Mouse (Mus musculus) midbrain, embryonic 15.5 days (tissue): ENCODE measurements around the gene Ptpn12. TPM values are rescaled to one million over a fixed set of nuclear protein-coding genes. Genes with fewer than 3 reads are reported as not detected.

Experiments used
- ATAC-seq: fragments of 200-750 bp; cut with Nextera tagmentation; replicated peaks from 2 replicates; pipeline ENCODE4 v1.8.0; 2017; ENCODE audit warnings: moderate TSS enrichment
- H3K27ac ChIP-seq: fragments of 300-500 bp; sonication (generic); 2 replicates; pipeline ENCODE4 v1.5.1; 2015; ENCODE audit warnings: mild to moderate bottlenecking, inconsistent platforms
- H3K27me3 ChIP-seq: fragments of 300-500 bp; sonication (generic); replicated peaks from 2 replicates; pipeline ENCODE4 v1.6.1; 2015; ENCODE audit warnings: inconsistent platforms
- H3K36me3 ChIP-seq: fragments of 300-500 bp; sonication (generic); replicated peaks from 2 replicates; pipeline ENCODE4 v1.6.1; 2015; ENCODE audit warnings: inconsistent platforms
- H3K4me1 ChIP-seq: fragments of 300-500 bp; sonication (generic); 2 replicates; pipeline ENCODE4 v1.6.1; 2015; ENCODE audit warnings: inconsistent platforms
- H3K4me2 ChIP-seq: fragments of 300-500 bp; sonication (generic); 2 replicates; pipeline ENCODE4 v1.6.1; 2015; ENCODE audit warnings: inconsistent platforms, mild to moderate bottlenecking, moderate library complexity
- H3K4me3 ChIP-seq: fragments of 300-500 bp; sonication (generic); 2 replicates; pipeline ENCODE4 v1.5.1; 2015; ENCODE audit warnings: mild to moderate bottlenecking, inconsistent platforms
- H3K9ac ChIP-seq: fragments of 300-500 bp; sonication (generic); 2 replicates; pipeline ENCODE4 v1.6.1; 2015; ENCODE audit warnings: mild to moderate bottlenecking, inconsistent platforms
- H3K9me3 ChIP-seq: fragments of 300-500 bp; sonication (generic); 2 replicates; pipeline ENCODE4 v1.6.1; 2016; ENCODE audit warnings: inconsistent platforms
- WGBS: fragments of 180-500 bp; shearing (Covaris S2); methylation state at CpG from one replicate; pipeline ENCODE4 v1.1.7; 2015; ENCODE audit warnings: mixed read lengths; 5-methylcytosine and 5-hydroxymethylcytosine counted together
- polyA plus RNA-seq: library from polyadenylated mRNA; unstranded; fragments of >200 nt; fragmentation: Nextera tagmentation; extraction: Ambion mirVana; gene quantifications from 2 replicates; pipeline ENCODE4 v1.2.1, GENCODE M21; 2015

Ptpn12 gene
- 22.8 and 25.7 TPM in 2 replicates for polyA plus RNA-seq

DNA sequence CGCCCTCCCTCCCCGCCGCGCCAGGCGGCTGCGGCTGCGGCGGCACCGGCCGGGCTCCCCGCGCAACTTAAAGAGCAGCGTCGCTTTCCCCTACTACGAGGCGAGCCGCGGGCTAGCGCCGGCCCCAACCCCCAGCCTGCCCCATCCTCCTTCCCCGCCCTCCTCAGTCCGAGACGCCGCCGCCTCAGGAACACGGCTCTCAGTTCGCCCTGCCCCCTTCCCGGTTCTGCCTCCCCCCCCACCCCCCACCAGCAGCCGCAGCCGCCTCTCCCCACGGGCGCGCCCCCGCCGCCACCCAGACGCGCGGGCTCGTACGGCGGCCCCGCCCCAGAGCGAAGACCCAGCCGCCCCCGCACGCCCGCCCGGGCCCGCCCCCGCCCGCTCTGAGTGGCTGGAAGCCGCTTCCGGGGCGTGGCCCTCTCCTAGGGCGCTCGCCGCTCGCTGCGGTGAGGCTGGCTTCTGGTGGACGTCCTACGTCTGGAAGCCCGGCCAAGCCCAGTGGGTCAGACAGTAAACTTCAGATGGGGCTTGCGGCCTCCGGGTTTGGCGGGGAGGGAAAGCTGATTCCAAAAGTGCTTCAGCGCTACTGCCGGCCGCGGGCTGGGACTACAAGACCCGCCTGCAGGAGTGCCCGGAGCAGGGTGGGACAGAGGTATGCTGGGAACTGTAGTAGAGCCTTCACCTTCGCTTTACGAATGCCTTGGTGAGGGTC is at the start of gene Ptpn12:
Ptpn12 (minus strand) TSS at position 92 of the 712 bp plus-strand sequence.
- peaks cover 23% of the 10 kb centered on the region for H3K4me1 ChIP-seq
- peak within 1 kb of the TSS; percentile 100 for H3K27ac ChIP-seq
- peak; percentile 95 for ATAC-seq
- peak within 1 kb of the TSS; percentile 70 for H3K4me2 ChIP-seq
- H3K4me3 ChIP-seq, result peak within 1 kb of the TSS; percentile 100
- H3K9ac ChIP-seq, result peak within 1 kb of the TSS; percentile 100
- 1% methylated on average over 64 of the region's 73 CpGs for WGBS
- H3K36me3 ChIP-seq, result no peaks in the 10 kb centered on the region
- H3K27me3 ChIP-seq, result no peaks in the 10 kb centered on the region
- no peaks in the 10 kb centered on the region for H3K9me3 ChIP-seq

GRCm38 (mm10) chr5:21091179-21091578 is 35.5 kb upstream of the Ptpn12 start:
- Histone ChIP-seq H3K4me3 (no peak overlapping the region), H3K27me3 (no peaks in the 10 kb centered on the region), H3K9ac (no peak overlapping the region), H3K36me3 (no peaks in the 10 kb centered on the region), H3K9me3 (no peaks in the 10 kb centered on the region), H3K4me2 (no peak overlapping the region), H3K4me1 (no peaks in the 10 kb centered on the region), H3K27ac (no peak overlapping the region)
- ATAC-seq, result no peak
- 80% methylated on average over 6 of the region's 6 CpGs for WGBS

- no peak overlapping the region for H3K4me2 ChIP-seq
- no peak overlapping the region for H3K9ac ChIP-seq
- no peak overlapping the region for H3K27ac ChIP-seq
- no peak overlapping the region for H3K4me3 ChIP-seq
- no peaks in the 10 kb centered on the region for H3K36me3 ChIP-seq
- 91% methylated on average over 2 of the region's 2 CpGs for WGBS
- H3K9me3 ChIP-seq, result no peaks in the 10 kb centered on the region
- ATAC-seq, result no peak
- H3K27me3 ChIP-seq, result no peaks in the 10 kb centered on the region
- H3K4me1 ChIP-seq, result peaks cover 16% of the 10 kb centered on the region
Measured at GRCm38 (mm10) chr5:21057217-21057616, 1.5 kb upstream of the Ptpn12 start.

- no peaks in the 10 kb centered on the region for H3K36me3 ChIP-seq
- ATAC-seq, result no peak
- 9% methylated on average over 8 of the region's 8 CpGs for WGBS
Measured at GRCm38 (mm10) chr5:21056595-21056994, 884 bp upstream of the Ptpn12 start.

DNA sequence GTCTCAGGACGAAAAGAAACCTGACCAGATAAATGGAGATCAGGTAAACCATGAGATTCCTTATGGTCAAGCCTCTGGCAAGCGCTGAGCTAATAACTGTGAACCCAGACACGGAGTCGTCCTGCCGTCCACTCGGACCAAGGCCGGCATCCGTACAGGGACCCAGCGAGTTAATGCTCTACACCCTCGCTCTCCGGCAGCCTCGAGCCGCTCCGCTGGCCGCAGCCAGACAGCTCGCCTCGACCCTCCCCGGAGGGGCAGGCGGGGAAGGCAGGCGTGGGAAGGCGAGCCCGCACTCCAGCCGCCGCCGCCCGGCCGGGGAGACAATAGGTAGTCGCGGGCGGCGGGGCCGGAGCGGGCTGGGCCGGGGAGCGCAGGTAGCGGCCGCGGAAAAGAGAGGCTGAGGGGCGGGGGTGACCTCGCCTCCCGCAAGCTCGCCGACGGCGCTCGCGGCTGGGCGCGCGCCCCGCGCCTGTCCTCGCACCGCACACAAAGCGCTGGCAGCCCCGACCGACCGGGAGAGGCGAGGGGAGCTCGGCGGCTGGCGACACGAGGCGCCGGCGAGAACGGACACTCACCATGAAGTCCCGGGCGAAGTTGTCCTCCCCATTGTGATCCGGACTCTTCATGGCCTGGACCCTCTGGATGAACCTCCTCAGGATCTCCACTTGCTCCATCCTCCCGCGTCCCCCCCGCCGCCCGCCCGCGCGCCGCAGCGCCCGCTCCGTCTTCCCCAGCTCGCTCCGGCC is 466 bp downstream of the Ptpn12 start:
- under 1% methylated on average over 75 of the region's 84 CpGs for WGBS
- Histone ChIP-seq H3K27me3 (no peaks in the 10 kb centered on the region), H3K27ac (peak overlapping the region; percentile 100), H3K4me2 (peak overlapping the region; percentile 70), H3K9me3 (no peaks in the 10 kb centered on the region), H3K36me3 (no peaks in the 10 kb centered on the region), H3K9ac (peak overlapping the region; percentile 100), H3K4me1 (peaks cover 23% of the 10 kb centered on the region), H3K4me3 (peak overlapping the region; percentile 100)
- peak; percentile 44 for ATAC-seq

More at GRCm38 (mm10) chr5:21056595-21056994, 884 bp upstream of the Ptpn12 start:
- H3K27me3 ChIP-seq, result no peaks in the 10 kb centered on the region
- peak overlapping the region; percentile 100 for H3K4me3 ChIP-seq
- H3K4me1 ChIP-seq, result peaks cover 20% of the 10 kb centered on the region
- peak overlapping the region; percentile 100 for H3K27ac ChIP-seq
- H3K9me3 ChIP-seq, result no peaks in the 10 kb centered on the region
- peak overlapping the region; percentile 100 for H3K9ac ChIP-seq
- H3K4me2 ChIP-seq, result peak overlapping the region; percentile 58

DNA sequence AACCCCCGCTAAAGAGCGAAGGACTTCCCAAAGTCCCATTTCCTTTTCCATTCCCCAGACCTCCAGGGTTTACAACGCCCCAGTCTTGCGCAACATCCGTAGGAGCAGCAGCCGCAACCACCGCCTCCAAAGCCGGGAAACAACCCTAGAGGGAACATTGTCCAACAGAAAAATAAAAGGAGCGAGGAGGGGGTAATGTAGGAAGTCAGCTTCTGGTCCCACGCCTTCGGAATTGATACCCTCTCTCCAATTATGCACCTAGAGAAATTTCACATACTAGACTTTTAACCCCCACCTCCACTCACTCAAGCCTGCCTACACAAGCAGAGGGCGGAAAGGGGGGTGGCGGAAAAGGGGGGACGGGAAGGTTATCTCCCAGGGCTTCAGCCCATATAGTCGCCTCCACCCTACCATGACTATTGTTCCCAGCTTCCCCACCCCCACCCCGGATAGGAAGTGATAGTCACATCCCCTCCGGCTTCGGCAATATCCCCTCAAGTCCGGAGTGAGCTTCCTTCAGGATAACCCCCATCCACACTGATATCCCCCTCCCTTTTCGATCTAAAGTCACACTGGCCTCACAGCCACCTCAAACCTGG is 1.1 kb downstream of the Ptpn12 start:
- Histone ChIP-seq H3K4me2 (peak overlapping the region; percentile 70), H3K36me3 (no peaks in the 10 kb centered on the region), H3K4me3 (peak overlapping the region; percentile 100), H3K9me3 (no peaks in the 10 kb centered on the region), H3K9ac (peak overlapping the region; percentile 100), H3K4me1 (peaks cover 23% of the 10 kb centered on the region), H3K27me3 (no peaks in the 10 kb centered on the region), H3K27ac (peak overlapping the region; percentile 100)
- peak; percentile 5 for ATAC-seq
- WGBS, result under 1% methylated on average over 20 of the region's 20 CpGs

GRCm38 (mm10) chr5:21053571-21054307 is 2.0 kb downstream of the Ptpn12 start:
- peak overlapping the region; percentile 100 for H3K9ac ChIP-seq
- no peak overlapping the region for H3K27ac ChIP-seq
- H3K36me3 ChIP-seq, result no peaks in the 10 kb centered on the region
- no peaks in the 10 kb centered on the region for H3K9me3 ChIP-seq
- H3K4me1 ChIP-seq, result peaks cover 23% of the 10 kb centered on the region
- H3K4me3 ChIP-seq, result peak overlapping the region; percentile 100
- peak overlapping the region; percentile 70 for H3K4me2 ChIP-seq
- H3K27me3 ChIP-seq, result no peaks in the 10 kb centered on the region
- WGBS, result 66% methylated on average over 3 of the region's 3 CpGs
- no peak for ATAC-seq

DNA sequence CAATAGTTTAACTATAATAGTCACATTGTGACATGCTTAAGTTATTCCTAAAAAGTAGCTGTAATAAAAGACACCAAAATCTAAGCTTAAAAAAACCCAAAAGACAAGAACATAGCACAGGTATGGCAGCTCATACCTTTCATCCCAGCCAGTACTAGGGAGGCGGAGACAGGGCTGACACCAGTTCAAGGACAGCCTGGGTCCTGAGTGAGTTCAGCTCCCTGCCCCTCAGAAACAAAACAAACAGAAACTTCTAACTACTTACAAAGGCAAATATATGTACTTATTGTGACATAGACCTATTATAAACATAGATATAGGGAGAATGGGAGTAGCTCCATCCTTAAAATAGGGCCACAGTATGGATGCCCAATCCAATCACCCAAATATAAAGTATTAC is 3.2 kb downstream of the Ptpn12 start:
- Histone ChIP-seq H3K27ac (no peak overlapping the region), H3K4me1 (peaks cover 23% of the 10 kb centered on the region), H3K36me3 (no peaks in the 10 kb centered on the region), H3K27me3 (no peaks in the 10 kb centered on the region), H3K9ac (no peak overlapping the region), H3K4me3 (no peak overlapping the region), H3K4me2 (0 out of 2 replicates have a peak overlapping the region, but pooled peaks have one; percentile 13), H3K9me3 (no peaks in the 10 kb centered on the region)
- WGBS, result 94% methylated on average over 1 of the region's 1 CpGs
- no peak for ATAC-seq

DNA sequence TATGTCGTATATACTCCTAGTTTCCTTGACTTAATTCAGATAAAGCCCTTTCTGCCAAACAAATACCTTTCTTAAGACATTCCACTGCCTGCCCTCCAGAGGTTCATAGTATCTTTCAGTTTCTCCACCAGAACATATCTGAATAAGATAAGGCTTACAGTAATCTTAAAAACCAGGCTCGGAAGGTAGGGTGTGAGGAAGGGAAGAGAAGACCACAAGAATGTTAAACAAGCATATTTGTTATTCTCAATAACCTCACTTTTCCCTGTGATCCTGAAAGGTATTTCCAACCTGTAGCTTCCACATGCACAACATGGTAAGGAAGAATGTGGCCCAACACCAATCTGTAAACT is 5.0 kb downstream of the Ptpn12 start:
- H3K4me1 ChIP-seq, result peaks cover 18% of the 10 kb centered on the region
- H3K27me3 ChIP-seq, result no peaks in the 10 kb centered on the region
- H3K4me2 ChIP-seq, result no peak overlapping the region
- H3K27ac ChIP-seq, result no peak overlapping the region
- no peaks in the 10 kb centered on the region for H3K36me3 ChIP-seq
- H3K9me3 ChIP-seq, result no peaks in the 10 kb centered on the region
- whole genome bisulfite sequencing, result 87% methylated on average over 2 of the region's 2 CpGs
- no peak for ATAC-seq
- H3K4me3 ChIP-seq, result no peak overlapping the region
- H3K9ac ChIP-seq, result no peak overlapping the region

- H3K4me1 ChIP-seq, result peaks cover 18% of the 10 kb centered on the region
- no peaks in the 10 kb centered on the region for H3K36me3 ChIP-seq
- H3K4me2 ChIP-seq, result no peak overlapping the region
- no peaks in the 10 kb centered on the region for H3K9me3 ChIP-seq
- no peak overlapping the region for H3K9ac ChIP-seq
- no peak for ATAC-seq
- H3K27ac ChIP-seq, result no peak overlapping the region
- no peaks in the 10 kb centered on the region for H3K27me3 ChIP-seq
- 89% methylated on average over 6 of the region's 6 CpGs for WGBS
- no peak overlapping the region for H3K4me3 ChIP-seq
Measured at GRCm38 (mm10) chr5:21050061-21050769, 5.5 kb downstream of the Ptpn12 start.

- Histone ChIP-seq H3K36me3 (no peaks in the 10 kb centered on the region), H3K4me3 (no peak overlapping the region), H3K4me2 (no peak overlapping the region), H3K9ac (no peak overlapping the region), H3K9me3 (no peaks in the 10 kb centered on the region), H3K27ac (no peak overlapping the region), H3K27me3 (no peaks in the 10 kb centered on the region), H3K4me1 (peaks cover 18% of the 10 kb centered on the region)
- no peak for ATAC-seq
- 92% methylated on average over 4 of the region's 4 CpGs for WGBS
Measured at GRCm38 (mm10) chr5:21049006-21049405, 6.7 kb downstream of the Ptpn12 start.
